ENCODE assay signal across 21 mouse cellular contexts in the genomic region with DNA sequence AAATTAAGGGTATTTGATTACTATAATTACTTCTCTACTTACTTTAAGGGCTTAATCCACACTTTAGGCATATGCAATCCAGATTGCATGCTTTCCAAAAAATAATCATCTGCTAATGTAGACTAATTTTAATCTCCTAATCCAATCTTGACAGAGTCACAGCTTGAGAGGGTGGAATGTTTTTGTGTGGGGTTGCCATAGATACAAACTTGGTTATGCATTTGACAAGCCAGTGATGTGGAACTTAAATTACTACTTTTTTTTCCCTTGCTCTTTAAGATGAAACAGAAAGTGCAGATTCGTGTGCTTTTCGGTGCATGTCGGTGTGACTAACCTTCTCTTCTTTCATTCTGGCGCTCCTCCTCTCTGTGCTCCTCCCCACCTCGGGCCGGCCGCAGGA.
DNase-seq lines count a peak whose midpoint lies in the region; ATAC-seq lines count a peak whose summit lies in the region.
"Had no signal": no experiment of that assay in that cellular context is flagged by ENCODE, and none has a peak within 500 bp of the region (broad histone marks: within the 10 kb centered on the region; RNA-seq: fewer than 3 reads in every experiment).

No protein-coding gene starts in this region.

- H3K4me1 ChIP-seq in forebrain, embryonic 14.5 days (ENCODE audit: control insufficient read depth, insufficient read depth, low read length), result no peaks in the 10 kb centered on the region
- no peaks in the 10 kb centered on the region for H3K4me1 ChIP-seq in forebrain, embryonic 10.5 days
- H3K4me1 ChIP-seq in kidney, embryonic 16.5 days (ENCODE audit: insufficient read depth, low read length), result 0 out of 2 replicates have a peak, but pooled peaks cover 9% of the 10 kb centered on the region
- peaks cover 5% of the 10 kb centered on the region; the same call in 1 of the 2 replicates for H3K4me1 ChIP-seq in hindbrain, embryonic 10.5 days (replicated peaks)
- H3K4me1 ChIP-seq: hindbrain, embryonic 15.5 days had no signal

- no peak overlapping the region for H3K4me3 ChIP-seq in forebrain, embryonic 14.5 days (ENCODE audit: low read depth, low read length)
- H3K4me3 ChIP-seq in forebrain, embryonic 10.5 days, result no peak overlapping the region
- H3K4me3 ChIP-seq in kidney, embryonic 16.5 days (ENCODE audit: low read length), result no peak overlapping the region
- no peak overlapping the region for H3K4me3 ChIP-seq in hindbrain, embryonic 10.5 days
- H3K4me3 ChIP-seq: embryonic facial prominence, embryonic 15.5 days; erythroblast, embryonic 14.5 days; heart, adult 2 months; hindbrain, embryonic 15.5 days had no signal

- H3K9ac ChIP-seq in forebrain, embryonic 14.5 days (ENCODE audit: low read length), result no peak overlapping the region
- no peak overlapping the region for H3K9ac ChIP-seq in kidney, embryonic 16.5 days (replicated peaks; ENCODE audit: low read length)
- H3K9ac ChIP-seq: embryonic facial prominence, embryonic 15.5 days; hindbrain, embryonic 15.5 days had no signal

- peak; percentile 18 for DNase-seq in forebrain, embryonic 14.5 days (ENCODE audit: low spot score)
- no peak for DNase-seq in forebrain, embryonic 10.5 days (ENCODE audit: extremely low spot score, low spot score)
- no peak for DNase-seq in kidney, postnatal 25 days
- DNase-seq in brain, adult 2 months (ENCODE audit: low read depth, low spot score), result peak; percentile 63
- DNase-seq in retina, embryonic 14.5 days (ENCODE audit: low spot score), result peak; percentile 11
- DNase-seq in hindbrain, embryonic 10.5 days (ENCODE audit: low spot score), result no peak
- no peak for DNase-seq in MN1 (ENCODE audit: low spot score)
- DNase-seq: adrenal gland, adult 2 months; adrenal gland, postnatal 25 days; cerebellum, adult 18-20 months; cerebellum, adult 9-11 months; cerebellum, postnatal 36 days; gastrocnemius, postnatal 10 days; heart, adult 2 months had no signal

- no peak overlapping the region for H3K27ac ChIP-seq in forebrain, embryonic 14.5 days (ENCODE audit: low read depth, low read length)
- H3K27ac ChIP-seq in forebrain, embryonic 10.5 days, result no peak overlapping the region
- no peak overlapping the region for H3K27ac ChIP-seq in kidney, embryonic 16.5 days (ENCODE audit: low read length)
- H3K27ac ChIP-seq in hindbrain, embryonic 10.5 days, result no peak overlapping the region
- H3K27ac ChIP-seq: embryonic facial prominence, embryonic 15.5 days; heart, adult 2 months; hindbrain, embryonic 15.5 days had no signal

- no peaks in the 10 kb centered on the region for H3K27me3 ChIP-seq in forebrain, embryonic 14.5 days (replicated peaks; ENCODE audit: control insufficient read depth, insufficient read depth, low read length)
- H3K27me3 ChIP-seq in forebrain, embryonic 10.5 days (ENCODE audit: poor library complexity, severe bottlenecking), result peaks cover 26% of the 10 kb centered on the region
- H3K27me3 ChIP-seq in kidney, embryonic 16.5 days (ENCODE audit: insufficient read depth, low read length), result 0 out of 2 replicates have a peak, but pooled peaks cover 5% of the 10 kb centered on the region
- peaks cover 7% of the 10 kb centered on the region; the same call in 1 of the 2 replicates for H3K27me3 ChIP-seq in hindbrain, embryonic 10.5 days (ENCODE audit: insufficient read depth, poor library complexity, severe bottlenecking)
- H3K27me3 ChIP-seq: CH12.LX; embryonic facial prominence, embryonic 15.5 days; hindbrain, embryonic 15.5 days had no signal

- WGBS in forebrain, embryonic 14.5 days, result 60% methylated on average over 7 of the region's 7 CpGs
- 77% methylated on average over 7 of the region's 7 CpGs for WGBS in forebrain, embryonic 10.5 days
- 36% methylated on average over 7 of the region's 7 CpGs for WGBS in kidney, embryonic 16.5 days
- WGBS in hindbrain, embryonic 10.5 days, result 69% methylated on average over 7 of the region's 7 CpGs

- no peaks in the 10 kb centered on the region for H3K36me3 ChIP-seq in forebrain, embryonic 14.5 days (ENCODE audit: control insufficient read depth, insufficient read depth, low read length)
- no peaks in the 10 kb centered on the region for H3K36me3 ChIP-seq in forebrain, embryonic 10.5 days (replicated peaks)
- no peaks in the 10 kb centered on the region for H3K36me3 ChIP-seq in kidney, embryonic 16.5 days (ENCODE audit: insufficient read depth, low read length)
- H3K36me3 ChIP-seq in hindbrain, embryonic 10.5 days, result no peaks in the 10 kb centered on the region
- H3K36me3 ChIP-seq: embryonic facial prominence, embryonic 15.5 days; hindbrain, embryonic 15.5 days had no signal

- no peaks in the 10 kb centered on the region for H3K9me3 ChIP-seq in forebrain, embryonic 14.5 days (replicated peaks; ENCODE audit: control insufficient read depth, low read length)
- H3K9me3 ChIP-seq in forebrain, embryonic 10.5 days, result no peaks in the 10 kb centered on the region
- no peaks in the 10 kb centered on the region for H3K9me3 ChIP-seq in kidney, embryonic 16.5 days (ENCODE audit: low read length)
- no peaks in the 10 kb centered on the region for H3K9me3 ChIP-seq in hindbrain, embryonic 10.5 days
- H3K9me3 ChIP-seq: embryonic facial prominence, embryonic 15.5 days; hindbrain, embryonic 15.5 days had no signal

- H3K4me2 ChIP-seq in forebrain, embryonic 14.5 days (ENCODE audit: low read length), result no peak overlapping the region
- H3K4me2 ChIP-seq in kidney, embryonic 16.5 days (replicated peaks; ENCODE audit: low read depth, low read length), result no peak overlapping the region
- H3K4me2 ChIP-seq: embryonic facial prominence, embryonic 15.5 days; heart, embryonic 11.5 days; hindbrain, embryonic 15.5 days had no signal

- no peak for ATAC-seq in forebrain, embryonic 14.5 days
- ATAC-seq in kidney, embryonic 16.5 days (ENCODE audit: low FRiP score, low TSS enrichment), result peak; percentile 49; the same call in 1 of the 2 replicates
- ATAC-seq: intestine, embryonic 16.5 days had no signal

Comparison
In these comparisons a context has a peak if more than half of its experiments do, and no peak if none do; other contexts are left out.
1. DNase-seq: peak in forebrain, embryonic 14.5 days (single experiment), brain, adult 2 months (single experiment) and retina, embryonic 14.5 days (single experiment); none in forebrain, embryonic 10.5 days (single experiment), kidney, postnatal 25 days (0 of 2), hindbrain, embryonic 10.5 days (single experiment) and MN1 (single experiment).